Mouse (Mus musculus): ENCODE results near the gene Fam13a. TPM values are rescaled to one million over a fixed set of nuclear protein-coding genes. Genes with fewer than 3 reads are reported as not detected.

Gene Fam13a
- polyA plus RNA-seq, 1 experiment: not detected

DNA sequence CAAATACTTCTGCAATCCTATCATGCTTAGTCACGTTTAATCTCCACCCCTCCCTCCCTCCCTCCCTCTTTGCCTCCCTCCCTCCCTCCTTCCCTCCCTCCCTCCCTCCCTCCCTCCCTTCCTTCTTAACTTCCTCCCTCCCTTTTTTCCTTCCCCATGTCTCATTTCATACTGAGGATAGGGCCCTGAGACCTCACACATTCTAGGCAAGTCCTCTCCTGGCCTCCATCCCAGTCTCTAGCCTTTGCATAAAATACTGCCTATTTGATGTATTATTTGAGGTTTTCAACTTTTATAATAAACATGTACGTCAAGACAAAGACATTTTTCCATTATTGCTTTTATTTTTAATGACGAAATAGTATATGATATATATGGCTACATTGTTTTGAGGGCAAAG lies 110.8 kb downstream of the Fam13a start:
- no peak for TF ChIP-seq TAL1 (IDR thresholded peaks at IDR 0.05; ENCODE audit: low read length)
- Histone ChIP-seq H3K36me3 (ENCODE audit: control insufficient read depth) (no peaks in the 10 kb centered on the region; the same call in 1 of the 2 replicates), H3K27me3 (ENCODE audit: control insufficient read depth) (no peaks in the 10 kb centered on the region), H3K4me3 (replicated peaks) (no peak overlapping the region), H3K4me1 (ENCODE audit: control insufficient read depth) (no peaks in the 10 kb centered on the region), H3K9me3 (ENCODE audit: control insufficient read depth, low read length) (no peaks in the 10 kb centered on the region)

- Histone ChIP-seq H3K4me3 (replicated peaks) (no peak overlapping the region), H3K9me3 (ENCODE audit: control insufficient read depth, low read length) (no peaks in the 10 kb centered on the region), H3K27me3 (ENCODE audit: control insufficient read depth) (no peaks in the 10 kb centered on the region), H3K4me1 (ENCODE audit: control insufficient read depth) (no peaks in the 10 kb centered on the region), H3K36me3 (ENCODE audit: control insufficient read depth) (no peaks in the 10 kb centered on the region; the same call in 1 of the 2 replicates)
- no peak for TF ChIP-seq GATA1 (IDR thresholded peaks at IDR 0.05; ENCODE audit: low read length)
- TF ChIP-seq TAL1 (IDR thresholded peaks at IDR 0.05; ENCODE audit: low read length): no peak
These were observed 111.5 kb downstream of the Fam13a start for GRCm38 (mm10) chr6:58912842-58913241.

DNA sequence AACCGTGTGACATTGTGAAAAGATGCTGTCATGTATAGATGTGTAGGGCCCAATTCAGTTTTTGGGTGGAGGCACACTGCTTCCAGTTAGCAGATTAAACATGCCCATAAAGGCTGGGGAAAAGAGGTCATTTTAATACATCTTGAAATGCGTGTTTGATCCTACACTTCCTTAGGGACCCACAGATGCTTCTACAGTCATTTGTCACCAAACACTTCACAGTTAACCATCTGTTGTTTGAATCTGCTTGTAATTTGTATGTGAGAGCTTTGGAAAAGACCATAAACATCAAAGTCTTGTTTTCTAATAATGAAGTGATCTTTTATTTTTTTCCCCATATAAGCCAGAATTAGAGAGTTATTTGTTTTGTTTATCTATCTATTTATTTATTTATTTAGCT lies 116.6 kb downstream of the Fam13a start:
- H3K4me3 ChIP-seq (replicated peaks): no peak overlapping the region
- H3K4me1 ChIP-seq (ENCODE audit: control insufficient read depth): no peaks in the 10 kb centered on the region
- H3K27me3 ChIP-seq (ENCODE audit: control insufficient read depth): peaks cover 14% of the 10 kb centered on the region
- TF ChIP-seq GATA1 (IDR thresholded peaks at IDR 0.05; ENCODE audit: low read length) (no peak), TAL1 (IDR thresholded peaks at IDR 0.05; ENCODE audit: low read length) (no peak)
- H3K36me3 ChIP-seq (ENCODE audit: control insufficient read depth): no peaks in the 10 kb centered on the region
- H3K9me3 ChIP-seq (ENCODE audit: control insufficient read depth, low read length): peaks cover 3% of the 10 kb centered on the region; the same call in 1 of the 2 replicates

DNA sequence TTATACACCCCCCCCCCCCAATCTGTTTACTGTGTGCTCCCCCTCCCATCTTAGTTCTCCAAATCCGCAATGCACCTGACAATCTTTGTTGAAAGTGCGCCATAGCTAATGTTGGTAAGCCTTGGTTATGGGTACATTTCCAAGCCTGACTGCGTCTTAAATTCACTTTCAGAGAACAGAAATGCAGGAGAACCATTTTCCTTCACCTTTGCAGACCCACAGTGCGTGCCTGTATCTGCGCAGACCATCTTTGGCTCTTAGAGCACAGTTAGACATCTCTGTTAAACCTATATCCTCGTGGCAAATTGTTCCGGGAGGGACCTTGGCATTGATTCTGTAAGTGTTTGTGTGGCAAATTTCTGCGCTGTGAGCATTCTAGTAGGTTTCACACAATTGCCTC lies 117.0 kb downstream of the Fam13a start:
- no peak for TF ChIP-seq GATA1 (IDR thresholded peaks at IDR 0.05; ENCODE audit: low read length)
- TF ChIP-seq TAL1 (IDR thresholded peaks at IDR 0.05; ENCODE audit: low read length): no peak
- Histone ChIP-seq H3K4me3 (replicated peaks) (no peak overlapping the region), H3K9me3 (ENCODE audit: control insufficient read depth, low read length) (peaks cover 3% of the 10 kb centered on the region; the same call in 1 of the 2 replicates), H3K27me3 (ENCODE audit: control insufficient read depth) (peaks cover 14% of the 10 kb centered on the region), H3K36me3 (ENCODE audit: control insufficient read depth) (no peaks in the 10 kb centered on the region), H3K4me1 (ENCODE audit: control insufficient read depth) (no peaks in the 10 kb centered on the region)

GRCm38 (mm10) chr6:58906852-58907261 lies 117.5 kb downstream of the Fam13a start, which contains the start of gene Nap1l5:
Gene Nap1l5 (minus strand): TSS chr6:58907076.
- no peaks in the 10 kb centered on the region for H3K36me3 ChIP-seq (ENCODE audit: control insufficient read depth)
- H3K9me3 ChIP-seq (ENCODE audit: control insufficient read depth, low read length): peaks cover 3% of the 10 kb centered on the region; the same call in 1 of the 2 replicates
- H3K27me3 ChIP-seq (ENCODE audit: control insufficient read depth): peaks cover 14% of the 10 kb centered on the region
- H3K4me1 ChIP-seq (ENCODE audit: control insufficient read depth): no peaks in the 10 kb centered on the region
- no peak within 1 kb of the TSS for H3K4me3 ChIP-seq (replicated peaks)
- TF ChIP-seq TAL1 (IDR thresholded peaks at IDR 0.05; ENCODE audit: low read length): no peak
- TF ChIP-seq GATA1 (IDR thresholded peaks at IDR 0.05; ENCODE audit: low read length): no peak

- TF ChIP-seq TAL1 (IDR thresholded peaks at IDR 0.05; ENCODE audit: low read length): no peak
- TF ChIP-seq GATA1 (IDR thresholded peaks at IDR 0.05; ENCODE audit: low read length): no peak
- Histone ChIP-seq H3K4me1 (ENCODE audit: control insufficient read depth) (no peaks in the 10 kb centered on the region), H3K36me3 (ENCODE audit: control insufficient read depth) (no peaks in the 10 kb centered on the region), H3K9me3 (ENCODE audit: control insufficient read depth, low read length) (peaks cover 3% of the 10 kb centered on the region; the same call in 1 of the 2 replicates), H3K4me3 (replicated peaks) (no peak overlapping the region), H3K27me3 (ENCODE audit: control insufficient read depth) (peaks cover 14% of the 10 kb centered on the region)
These were observed 119.8 kb downstream of the Fam13a start for GRCm38 (mm10) chr6:58904551-58904950.

DNA sequence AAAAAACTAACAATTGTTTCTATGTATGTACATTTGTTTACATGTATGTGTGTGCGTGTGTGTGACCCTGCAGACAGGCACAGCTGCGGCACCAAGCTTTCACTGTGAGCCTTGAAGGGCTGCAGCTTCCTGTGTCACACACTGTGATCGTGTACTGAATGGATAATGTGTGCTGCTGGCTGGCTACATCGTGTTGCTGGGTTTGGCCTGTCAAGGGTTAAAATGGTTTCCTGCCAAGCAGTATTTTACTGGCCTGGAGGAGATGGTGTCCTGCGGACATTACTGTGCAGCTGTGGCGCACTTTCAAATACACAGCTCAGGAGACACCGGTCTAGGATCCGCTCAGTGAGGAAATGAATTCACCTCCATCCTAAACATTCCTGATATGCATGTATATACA lies 121.2 kb downstream of the Fam13a start:
- H3K9me3 ChIP-seq (ENCODE audit: control insufficient read depth, low read length): peaks cover 3% of the 10 kb centered on the region; the same call in 1 of the 2 replicates
- TF ChIP-seq GATA1 (IDR thresholded peaks at IDR 0.05; ENCODE audit: low read length): no peak
- TF ChIP-seq TAL1 (IDR thresholded peaks at IDR 0.05; ENCODE audit: low read length): no peak
- no peak overlapping the region for H3K4me3 ChIP-seq (replicated peaks)
- peaks cover 14% of the 10 kb centered on the region for H3K27me3 ChIP-seq (ENCODE audit: control insufficient read depth)
- H3K4me1 ChIP-seq (ENCODE audit: control insufficient read depth): no peaks in the 10 kb centered on the region
- no peaks in the 10 kb centered on the region for H3K36me3 ChIP-seq (ENCODE audit: control insufficient read depth)

- no peaks in the 10 kb centered on the region for H3K4me1 ChIP-seq (ENCODE audit: control insufficient read depth)
- H3K36me3 ChIP-seq (ENCODE audit: control insufficient read depth): no peaks in the 10 kb centered on the region
- H3K27me3 ChIP-seq (ENCODE audit: control insufficient read depth): no peaks in the 10 kb centered on the region
- TF ChIP-seq TAL1 (IDR thresholded peaks at IDR 0.05; ENCODE audit: low read length): no peak
- no peak for TF ChIP-seq GATA1 (IDR thresholded peaks at IDR 0.05; ENCODE audit: low read length)
- H3K9me3 ChIP-seq (ENCODE audit: control insufficient read depth, low read length): no peaks in the 10 kb centered on the region
- H3K4me3 ChIP-seq (replicated peaks): no peak overlapping the region
These were observed 123.8 kb downstream of the Fam13a start for GRCm38 (mm10) chr6:58900536-58900935.

DNA sequence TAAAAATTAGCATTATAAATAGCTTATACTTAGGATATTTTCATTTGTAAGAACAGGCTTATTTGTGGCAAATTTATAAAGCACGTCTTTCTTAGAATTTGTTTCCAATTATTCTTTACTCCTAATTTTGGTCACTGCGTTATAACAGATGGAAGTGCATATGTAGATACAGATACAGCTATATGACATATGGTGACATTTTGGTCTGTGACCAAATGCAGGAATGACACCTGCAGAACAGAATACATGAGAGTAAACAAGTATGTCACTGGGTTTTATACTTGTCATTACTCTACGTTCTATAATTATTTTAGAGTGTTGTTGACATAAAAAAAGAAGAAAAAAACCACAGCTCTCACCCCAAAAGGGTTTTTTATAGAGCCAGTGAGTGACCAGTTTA lies 125.3 kb downstream of the Fam13a start:
- Histone ChIP-seq H3K4me1 (ENCODE audit: control insufficient read depth) (no peaks in the 10 kb centered on the region), H3K9me3 (ENCODE audit: control insufficient read depth, low read length) (no peaks in the 10 kb centered on the region), H3K27me3 (ENCODE audit: control insufficient read depth) (no peaks in the 10 kb centered on the region), H3K4me3 (replicated peaks) (no peak overlapping the region), H3K36me3 (ENCODE audit: control insufficient read depth) (no peaks in the 10 kb centered on the region)
- no peak for TF ChIP-seq GATA1 (IDR thresholded peaks at IDR 0.05; ENCODE audit: low read length)
- TF ChIP-seq TAL1 (IDR thresholded peaks at IDR 0.05; ENCODE audit: low read length): no peak

DNA sequence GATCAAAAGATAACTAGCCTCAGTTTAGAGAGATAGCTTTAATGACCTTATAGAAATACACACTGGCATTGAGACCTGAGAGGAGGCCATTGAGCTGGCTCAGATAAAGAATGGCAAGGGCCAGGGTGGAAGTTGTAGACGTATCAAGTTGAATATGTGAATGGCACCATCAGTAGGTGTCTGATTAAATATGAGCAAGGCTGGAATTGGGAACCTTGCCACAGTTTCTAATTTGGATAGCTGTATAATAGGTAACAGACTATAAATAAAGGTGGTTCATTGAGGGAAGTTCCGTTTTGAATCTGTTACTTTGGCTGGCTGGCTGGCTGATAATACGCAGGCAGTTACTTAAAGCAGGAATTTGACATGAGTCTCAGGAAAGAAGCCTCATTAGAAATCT lies 127.7 kb downstream of the Fam13a start:
- H3K36me3 ChIP-seq (ENCODE audit: control insufficient read depth): no peaks in the 10 kb centered on the region
- no peaks in the 10 kb centered on the region for H3K27me3 ChIP-seq (ENCODE audit: control insufficient read depth)
- no peaks in the 10 kb centered on the region for H3K4me1 ChIP-seq (ENCODE audit: control insufficient read depth)
- no peak overlapping the region for H3K4me3 ChIP-seq (replicated peaks)
- TF ChIP-seq GATA1 (IDR thresholded peaks at IDR 0.05; ENCODE audit: low read length) (no peak), TAL1 (IDR thresholded peaks at IDR 0.05; ENCODE audit: low read length) (no peak)
- no peaks in the 10 kb centered on the region for H3K9me3 ChIP-seq (ENCODE audit: control insufficient read depth, low read length)

Measured in erythroblast, embryonic 14.5 days (primary cell).